Mouse (Mus musculus) midbrain, embryonic 11.5 days (tissue): ENCODE results near the gene Fgf5. TPM values are rescaled to one million over a fixed set of nuclear protein-coding genes. Genes with fewer than 3 reads are reported as not detected.
A peak's percentile ranks its signal among the peaks of the same experiment; 100 is the strongest.

Experiments
- ATAC-seq: fragments of 200-750 bp; cut with Nextera tagmentation; 2 replicates; pipeline ENCODE4 v1.8.0; 2017; ENCODE audit warnings: moderate TSS enrichment, moderate library complexity; ENCODE audit not compliant: low FRiP score
- DNase-seq: peaks from one replicate; pipeline ENCODE4 v3.0.0; 2015; ENCODE audit warnings: low spot score; ENCODE audit errors: missing footprints
- H3K27ac ChIP-seq: fragments of 300-500 bp; sonication (generic); 2 replicates; pipeline ENCODE4 v1.5.1; 2014; ENCODE audit warnings: low read depth, low read length
- H3K27me3 ChIP-seq: fragments of 300-500 bp; sonication (generic); 2 replicates; pipeline ENCODE4 v1.6.1; 2014; ENCODE audit warnings: mild to moderate bottlenecking, low read length, moderate library complexity, mixed read lengths; ENCODE audit not compliant: control insufficient read depth, insufficient read depth
- H3K36me3 ChIP-seq: fragments of 300-500 bp; sonication (generic); 2 replicates; pipeline ENCODE4 v1.6.1; 2014; ENCODE audit warnings: mild to moderate bottlenecking, low read length, moderate library complexity, mixed read lengths; ENCODE audit not compliant: control insufficient read depth, insufficient read depth
- H3K4me1 ChIP-seq: fragments of 300-500 bp; sonication (generic); 2 replicates; pipeline ENCODE4 v1.6.1; 2014; ENCODE audit warnings: low read length; ENCODE audit not compliant: control insufficient read depth, insufficient read depth
- H3K4me2 ChIP-seq: fragments of 300-500 bp; sonication (generic); 2 replicates; pipeline ENCODE4 v1.6.1; 2014; ENCODE audit warnings: mild to moderate bottlenecking, moderate library complexity
- H3K4me3 ChIP-seq: fragments of 300-500 bp; sonication (generic); 2 replicates; pipeline ENCODE4 v1.5.1; 2014; ENCODE audit warnings: low read depth, low read length
- H3K9ac ChIP-seq: fragments of 300-500 bp; sonication (generic); 2 replicates; pipeline ENCODE4 v1.6.1; 2014; ENCODE audit warnings: low read length
- H3K9me3 ChIP-seq: fragments of 300-500 bp; sonication (generic); 2 replicates; pipeline ENCODE4 v1.6.1; 2016; ENCODE audit warnings: low read length; ENCODE audit not compliant: control insufficient read depth
- WGBS: fragments of 180-500 bp; shearing (Covaris S2); extraction: QIAGEN DNeasy Blood & Tissue Kit; methylation state at CpG from one replicate; pipeline ENCODE4 v1.1.7; 2014; 5-methylcytosine and 5-hydroxymethylcytosine counted together
- polyA plus RNA-seq: library from polyadenylated mRNA; unstranded; fragments of >200 nt; fragmentation: Nextera tagmentation; extraction: Ambion mirVana; gene quantifications from 2 replicates; pipeline ENCODE4 v1.2.1, GENCODE M21; 2014

The Fgf5 gene
- polyA plus RNA-seq, 1 experiment from 2014 or later: 0.15 TPM

DNA sequence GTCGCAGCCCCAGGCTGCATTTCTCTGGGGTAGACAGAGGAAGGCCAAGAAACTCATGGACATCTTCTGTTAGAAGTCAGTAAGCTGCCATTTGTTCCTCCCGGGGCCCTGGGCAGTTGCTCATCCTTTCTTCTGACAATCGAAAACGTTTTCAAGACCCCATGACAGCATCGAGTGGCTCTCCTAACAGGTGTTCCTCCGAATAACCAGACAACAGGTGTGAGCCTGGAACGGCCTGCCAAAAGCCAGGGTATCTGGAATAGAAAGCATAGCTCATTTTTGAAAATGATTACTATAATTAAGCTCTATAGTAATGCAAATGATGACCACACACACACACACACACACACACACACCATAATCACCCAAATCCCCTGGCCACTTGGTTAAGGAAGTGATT, 7.2 kb upstream of the Fgf5 start:
- ATAC-seq (no peak), DNase-seq (no peak)
- no peak overlapping the region for H3K4me3 ChIP-seq
- H3K36me3 ChIP-seq: no peaks in the 10 kb centered on the region
- H3K9ac ChIP-seq: no peak overlapping the region
- no peak overlapping the region for H3K27ac ChIP-seq
- no peaks in the 10 kb centered on the region for H3K9me3 ChIP-seq
- no peak overlapping the region for H3K4me2 ChIP-seq
- H3K27me3 ChIP-seq: no peaks in the 10 kb centered on the region
- 77% methylated on average over 7 of the region's 7 CpGs for WGBS
- no peaks in the 10 kb centered on the region for H3K4me1 ChIP-seq

DNA sequence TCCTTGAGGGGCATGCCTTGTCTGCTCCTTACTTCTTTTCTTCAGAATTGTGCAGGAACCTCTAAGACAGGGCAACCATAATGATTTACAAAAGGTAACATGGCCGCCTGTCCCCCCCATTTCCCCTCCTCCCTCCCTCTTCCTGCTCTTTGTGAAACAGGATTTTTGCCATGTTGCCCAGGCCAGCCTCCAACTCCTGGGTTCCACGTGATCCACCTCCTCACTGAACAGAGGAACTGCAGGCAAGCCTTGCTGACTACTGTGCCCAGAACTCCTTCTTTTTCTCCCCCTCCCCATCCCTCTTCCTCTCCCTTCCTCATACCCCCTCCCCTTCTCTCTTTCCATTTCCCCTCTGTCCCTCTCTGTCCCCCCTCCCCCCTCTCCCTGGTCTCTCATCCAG, 6.5 kb upstream of the Fgf5 start:
- 57% methylated on average over 2 of the region's 2 CpGs for WGBS
- H3K9me3 ChIP-seq: no peaks in the 10 kb centered on the region

GRCm38 (mm10) chr5:98253147-98253546, 837 bp upstream of the Fgf5 start:
- Histone ChIP-seq H3K4me1 (peaks cover 8% of the 10 kb centered on the region), H3K27ac (no peak overlapping the region), H3K36me3 (no peaks in the 10 kb centered on the region), H3K9me3 (no peaks in the 10 kb centered on the region), H3K4me3 (no peak overlapping the region), H3K4me2 (no peak overlapping the region), H3K9ac (no peak overlapping the region), H3K27me3 (peaks cover 40% of the 10 kb centered on the region)
- WGBS: 18% methylated on average over 6 of the region's 6 CpGs
- ATAC-seq (peak; percentile 14; the same call in 1 of the 2 replicates), DNase-seq (no peak)

More for the DNA sequence above, 6.5 kb upstream of the Fgf5 start:
- H3K27me3 ChIP-seq: peaks cover 5% of the 10 kb centered on the region; the same call in 1 of the 2 replicates
- H3K4me1 ChIP-seq: no peaks in the 10 kb centered on the region
- no peak overlapping the region for H3K4me2 ChIP-seq
- DNase-seq (no peak), ATAC-seq (no peak)
- no peaks in the 10 kb centered on the region for H3K36me3 ChIP-seq
- no peak overlapping the region for H3K9ac ChIP-seq
- H3K27ac ChIP-seq: no peak overlapping the region
- no peak overlapping the region for H3K4me3 ChIP-seq

GRCm38 (mm10) chr5:98255176-98255575, 1.2 kb downstream of the Fgf5 start:
- peak; percentile 92 for DNase-seq
- Histone ChIP-seq H3K9ac (no peak overlapping the region), H3K4me2 (no peak overlapping the region), H3K9me3 (no peaks in the 10 kb centered on the region), H3K4me3 (no peak overlapping the region), H3K27me3 (peaks cover 40% of the 10 kb centered on the region), H3K4me1 (peaks cover 8% of the 10 kb centered on the region), H3K36me3 (no peaks in the 10 kb centered on the region), H3K27ac (no peak overlapping the region)
- WGBS: 3% methylated on average over 12 of the region's 12 CpGs
- ATAC-seq: no peak

- no peak overlapping the region for H3K9ac ChIP-seq
- H3K36me3 ChIP-seq: no peaks in the 10 kb centered on the region
- peaks cover 40% of the 10 kb centered on the region for H3K27me3 ChIP-seq
- H3K9me3 ChIP-seq: no peaks in the 10 kb centered on the region
- DNase-seq: peak; percentile 91
- H3K4me3 ChIP-seq: no peak overlapping the region
- 5% methylated on average over 18 of the region's 18 CpGs for WGBS
- H3K4me1 ChIP-seq: peaks cover 8% of the 10 kb centered on the region
- H3K4me2 ChIP-seq: no peak overlapping the region
- ATAC-seq: no peak
- no peak overlapping the region for H3K27ac ChIP-seq
These were observed 1.9 kb downstream of the Fgf5 start for GRCm38 (mm10) chr5:98255760-98256490.

DNA sequence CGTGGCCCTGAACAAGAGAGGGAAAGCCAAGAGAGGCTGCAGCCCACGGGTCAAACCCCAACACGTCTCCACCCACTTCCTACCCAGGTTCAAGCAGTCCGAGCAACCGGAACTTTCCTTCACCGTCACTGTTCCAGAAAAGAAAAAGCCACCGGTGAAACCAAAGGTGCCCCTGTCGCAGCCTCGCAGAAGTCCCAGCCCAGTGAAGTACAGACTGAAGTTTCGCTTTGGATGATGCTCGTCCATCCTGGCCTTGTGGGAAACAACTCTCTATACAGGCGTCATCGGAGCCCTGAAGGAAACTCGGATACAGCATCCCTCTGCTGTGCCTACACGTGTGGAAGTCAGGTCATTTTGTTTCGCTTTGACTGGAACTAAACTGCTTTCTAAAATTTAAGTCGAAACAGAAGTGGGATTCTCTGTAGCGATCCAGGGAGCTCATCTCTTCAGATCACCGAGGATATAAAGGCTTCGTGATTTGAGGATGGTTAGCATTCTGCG, 21.4 kb downstream of the Fgf5 start:
- H3K27me3 ChIP-seq: no peaks in the 10 kb centered on the region
- H3K4me3 ChIP-seq: no peak overlapping the region
- H3K4me2 ChIP-seq: no peak overlapping the region
- no peaks in the 10 kb centered on the region for H3K9me3 ChIP-seq
- DNase-seq (no peak), ATAC-seq (no peak)
- no peak overlapping the region for H3K9ac ChIP-seq
- WGBS: 86% methylated on average over 21 of the region's 21 CpGs
- H3K27ac ChIP-seq: no peak overlapping the region
- no peaks in the 10 kb centered on the region for H3K36me3 ChIP-seq
- no peaks in the 10 kb centered on the region for H3K4me1 ChIP-seq

DNA sequence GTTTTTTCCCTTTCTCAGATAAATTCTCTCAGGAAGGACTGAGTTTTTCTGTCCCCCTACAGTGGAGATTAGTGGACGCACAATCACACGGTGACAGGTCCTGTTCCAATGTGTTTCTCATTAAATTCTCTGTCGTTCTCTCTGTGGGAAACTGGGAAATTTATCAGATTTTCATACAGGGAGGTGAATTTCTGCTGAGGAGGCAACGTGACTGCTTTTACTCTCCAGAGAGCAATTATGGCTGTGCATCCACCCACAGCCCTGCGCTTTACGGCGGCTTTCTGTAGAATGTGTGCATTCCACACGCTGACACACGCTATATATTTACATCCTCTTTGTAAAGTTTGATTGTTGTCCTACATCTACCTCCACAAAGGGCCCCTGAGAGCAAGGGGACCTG, 28.0 kb downstream of the Fgf5 start:
- no peak overlapping the region for H3K4me2 ChIP-seq

GRCm38 (mm10) chr5:98283696-98284478, 29.9 kb downstream of the Fgf5 start:
- H3K4me2 ChIP-seq: no peak overlapping the region
- H3K4me3 ChIP-seq: no peak overlapping the region
- H3K27me3 ChIP-seq: no peaks in the 10 kb centered on the region
- no peak overlapping the region for H3K27ac ChIP-seq
- no peaks in the 10 kb centered on the region for H3K9me3 ChIP-seq
- no peak overlapping the region for H3K9ac ChIP-seq
- H3K4me1 ChIP-seq: peaks cover 5% of the 10 kb centered on the region
- ATAC-seq (peak; percentile 52; the same call in 1 of the 2 replicates), DNase-seq (peak; percentile 89)
- no peaks in the 10 kb centered on the region for H3K36me3 ChIP-seq
- WGBS: 32% methylated on average over 17 of the region's 17 CpGs

More for the DNA sequence above, 28.0 kb downstream of the Fgf5 start:
- no peaks in the 10 kb centered on the region for H3K9me3 ChIP-seq
- H3K27ac ChIP-seq: no peak overlapping the region
- ATAC-seq: no peak
- H3K27me3 ChIP-seq: no peaks in the 10 kb centered on the region
- WGBS: 62% methylated on average over 9 of the region's 9 CpGs
- peaks cover 5% of the 10 kb centered on the region for H3K4me1 ChIP-seq
- no peak overlapping the region for H3K4me3 ChIP-seq
- H3K36me3 ChIP-seq: no peaks in the 10 kb centered on the region
- no peak for DNase-seq
- H3K9ac ChIP-seq: no peak overlapping the region

GRCm38 (mm10) chr5:98290642-98291041, 36.7 kb downstream of the Fgf5 start:
- Histone ChIP-seq H3K9ac (no peak overlapping the region), H3K9me3 (no peaks in the 10 kb centered on the region), H3K4me1 (no peaks in the 10 kb centered on the region), H3K4me2 (no peak overlapping the region), H3K27me3 (peaks cover 18% of the 10 kb centered on the region), H3K27ac (no peak overlapping the region), H3K36me3 (no peaks in the 10 kb centered on the region), H3K4me3 (no peak overlapping the region)
- DNase-seq (no peak), ATAC-seq (no peak)
- WGBS: 84% methylated on average over 8 of the region's 8 CpGs
